Mouse (Mus musculus) lung, postnatal 14 days (tissue): ENCODE data around the gene Ube2l6.

ENCODE experiments used
- DNase-seq: peaks from one replicate; pipeline ENCODE4 v3.0.0; 2021

The Ube2l6 gene

DNA sequence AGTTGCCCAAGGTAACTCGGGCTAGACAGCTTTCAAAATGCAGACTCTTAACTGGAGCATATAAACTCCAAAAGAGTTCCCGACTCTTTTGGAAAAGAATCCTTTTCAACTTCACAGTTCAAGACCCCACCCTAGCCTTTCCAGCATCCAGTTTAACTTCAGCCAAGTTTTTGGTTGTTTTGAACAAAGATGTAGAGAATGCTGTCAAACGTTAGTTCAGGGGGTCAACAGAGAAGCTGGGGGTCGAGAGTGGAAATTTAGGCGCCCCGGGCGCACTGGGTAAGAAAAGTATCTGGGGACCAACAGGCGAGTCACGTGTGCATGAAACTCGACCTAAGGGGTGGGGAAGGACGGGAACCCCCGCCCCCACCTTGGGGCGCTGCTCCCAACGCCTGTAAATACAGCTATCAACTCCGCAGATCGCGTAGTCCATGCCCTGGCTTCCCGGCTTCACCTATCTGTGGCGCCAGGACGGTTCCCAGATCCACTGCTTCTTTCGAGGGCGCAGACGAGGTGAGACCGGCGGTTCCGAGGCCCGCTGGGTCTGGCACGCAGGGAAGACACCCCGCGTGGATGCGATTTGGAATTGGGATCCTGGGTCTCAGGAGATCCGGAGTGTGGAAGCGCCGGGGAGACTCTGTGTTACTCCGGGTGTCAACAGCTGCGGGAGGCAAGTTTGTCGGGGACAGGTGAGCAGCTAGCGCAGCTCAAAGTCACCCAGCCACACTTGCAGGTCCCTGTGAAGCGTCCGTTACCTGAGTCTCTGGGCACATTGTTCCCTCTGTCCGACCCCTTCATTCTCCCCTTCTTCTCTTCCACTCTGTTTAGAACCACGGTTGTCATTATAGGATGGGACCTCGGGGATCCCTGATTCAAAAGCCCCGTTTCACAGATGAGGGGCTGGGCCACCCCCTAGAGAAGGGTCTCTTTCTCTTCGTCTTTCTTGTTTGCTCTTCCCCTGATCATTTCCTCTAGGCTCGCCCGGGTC is 40.7 kb downstream of the Ube2l6 start:
- DNase-seq: no peak

DNA sequence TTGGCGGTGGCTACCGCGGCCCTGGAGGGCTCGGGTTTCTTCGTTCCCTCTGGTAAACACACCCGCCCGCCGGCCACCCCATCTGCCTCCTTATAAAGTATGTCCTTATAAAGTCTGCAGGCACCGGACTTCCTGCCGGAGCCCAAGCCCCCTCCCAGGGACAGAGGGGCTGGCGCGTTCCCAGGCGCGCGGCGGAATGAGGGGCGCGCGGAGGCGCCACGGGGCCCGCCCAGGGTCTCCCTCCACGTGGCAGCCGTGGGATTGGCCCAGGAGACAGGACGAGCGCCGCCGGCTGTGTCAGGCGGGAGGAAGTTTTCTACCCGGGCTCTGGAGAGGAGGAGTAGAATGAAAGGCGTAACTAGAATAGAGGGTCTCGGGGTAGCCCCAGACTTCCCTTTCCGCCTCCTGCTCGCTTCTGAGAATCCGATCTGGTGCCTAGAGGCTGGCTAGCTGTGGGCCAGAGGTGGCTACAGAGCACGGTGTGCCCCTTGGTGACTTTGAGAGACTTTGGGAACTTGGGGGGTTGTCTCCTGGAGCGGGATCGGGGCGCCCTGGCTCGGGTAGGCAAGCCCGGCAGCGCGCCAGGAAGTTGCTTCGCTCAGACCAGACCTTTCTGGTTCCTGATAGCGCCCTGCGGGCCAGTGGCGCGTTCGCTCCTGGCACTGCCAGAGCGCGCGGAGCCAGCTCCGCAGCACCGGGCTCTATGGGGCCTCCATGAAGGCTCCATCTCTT is 41.6 kb downstream of the Ube2l6 start:
- DNase-seq: peak; percentile 66

- no peak for DNase-seq
Measured at GRCm38 (mm10) chr2:84840748-84841563, 42.3 kb downstream of the Ube2l6 start.

DNA sequence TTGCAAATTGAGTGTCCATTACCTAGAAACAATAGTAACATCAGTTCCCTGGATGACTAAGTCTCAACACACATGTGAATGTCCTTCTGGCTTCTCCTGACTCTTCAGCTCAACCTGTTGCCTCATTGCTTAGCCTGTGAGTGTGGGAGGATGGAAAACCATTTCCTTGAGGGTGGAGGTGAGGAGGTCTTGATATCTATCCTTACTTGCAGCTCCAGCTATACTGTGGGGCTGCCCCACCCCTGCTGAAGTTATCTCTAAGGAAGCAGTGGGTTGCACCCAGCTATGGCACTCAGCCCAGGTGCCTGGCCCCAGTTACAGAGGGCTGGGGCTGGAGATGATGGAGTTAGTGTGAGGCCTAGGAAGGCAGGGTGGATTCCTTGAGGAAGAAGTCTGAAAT is 43.3 kb downstream of the Ube2l6 start:
- DNase-seq: no peak

DNA sequence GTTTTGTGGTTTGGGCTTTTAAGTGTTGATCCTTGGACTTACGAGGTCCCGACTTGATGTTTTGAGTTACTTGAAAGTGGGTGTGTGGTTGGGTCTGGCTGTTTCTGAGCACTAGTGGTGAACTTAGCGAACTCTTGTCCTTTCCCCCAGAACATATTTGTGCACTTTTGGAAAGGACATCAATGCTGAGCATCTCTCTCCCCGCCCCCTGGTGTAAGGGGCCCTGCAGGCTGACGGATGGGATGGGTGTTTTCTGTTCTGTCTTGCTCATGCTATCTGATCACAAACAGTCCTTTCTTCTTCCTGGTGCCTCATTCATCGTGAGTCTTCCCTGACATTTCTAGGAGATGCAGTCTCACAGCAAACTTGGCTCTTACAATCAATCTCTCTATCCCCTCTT is 45.0 kb downstream of the Ube2l6 start:
- DNase-seq: no peak

DNA sequence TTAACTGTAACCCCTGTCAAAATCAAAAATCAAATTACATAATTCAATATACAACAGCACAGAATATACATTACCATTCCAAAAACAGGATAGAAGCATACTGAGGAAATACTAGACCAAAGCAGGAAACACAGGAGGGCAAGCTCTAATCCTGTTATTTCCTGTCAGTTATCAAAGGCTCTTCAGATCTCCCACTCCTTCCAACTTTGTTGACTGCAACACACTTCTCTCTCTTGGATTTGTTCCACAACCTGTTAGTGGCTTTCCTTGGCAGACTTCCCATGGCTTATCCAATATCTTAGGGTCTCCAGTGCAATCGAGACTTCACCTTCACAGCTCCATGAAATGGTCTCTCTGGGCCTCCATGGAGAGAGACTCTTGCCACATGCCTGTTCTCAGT is 46.6 kb downstream of the Ube2l6 start:
- no peak for DNase-seq

DNA sequence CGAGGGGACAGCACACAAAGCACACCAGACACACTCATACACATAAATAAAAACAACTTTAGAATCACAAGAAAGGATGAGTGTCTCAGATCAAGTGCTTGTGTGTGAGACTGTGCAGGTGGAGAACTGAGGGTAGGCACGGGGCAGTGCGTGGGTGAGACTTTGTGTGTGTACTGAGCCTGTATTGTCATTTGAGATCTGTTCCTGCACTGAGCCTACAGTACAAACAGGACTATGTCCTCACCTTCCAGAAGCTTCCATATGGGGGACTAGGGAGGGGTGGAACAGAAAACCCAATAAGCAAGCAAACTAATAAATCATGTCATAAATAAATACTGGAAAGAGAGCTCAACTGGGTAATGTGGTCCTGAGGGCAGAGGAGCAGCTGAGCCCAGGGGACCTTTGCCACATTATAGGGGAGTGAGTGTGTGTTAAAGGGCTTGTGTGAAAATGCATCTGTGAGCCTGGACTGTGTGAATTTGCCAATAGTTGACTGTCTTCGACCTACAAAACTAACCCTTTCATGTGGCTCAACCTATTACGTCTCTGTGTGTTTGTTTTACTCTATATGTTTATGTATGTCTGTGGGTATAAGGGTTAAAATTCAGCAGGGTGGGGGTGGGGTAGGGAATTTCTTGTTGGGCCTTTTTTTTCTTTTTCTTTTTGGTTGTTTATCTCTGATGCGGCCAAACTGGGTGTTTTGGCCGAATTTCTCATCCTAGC is 51.9 kb downstream of the Ube2l6 start:
- no peak for DNase-seq

DNA sequence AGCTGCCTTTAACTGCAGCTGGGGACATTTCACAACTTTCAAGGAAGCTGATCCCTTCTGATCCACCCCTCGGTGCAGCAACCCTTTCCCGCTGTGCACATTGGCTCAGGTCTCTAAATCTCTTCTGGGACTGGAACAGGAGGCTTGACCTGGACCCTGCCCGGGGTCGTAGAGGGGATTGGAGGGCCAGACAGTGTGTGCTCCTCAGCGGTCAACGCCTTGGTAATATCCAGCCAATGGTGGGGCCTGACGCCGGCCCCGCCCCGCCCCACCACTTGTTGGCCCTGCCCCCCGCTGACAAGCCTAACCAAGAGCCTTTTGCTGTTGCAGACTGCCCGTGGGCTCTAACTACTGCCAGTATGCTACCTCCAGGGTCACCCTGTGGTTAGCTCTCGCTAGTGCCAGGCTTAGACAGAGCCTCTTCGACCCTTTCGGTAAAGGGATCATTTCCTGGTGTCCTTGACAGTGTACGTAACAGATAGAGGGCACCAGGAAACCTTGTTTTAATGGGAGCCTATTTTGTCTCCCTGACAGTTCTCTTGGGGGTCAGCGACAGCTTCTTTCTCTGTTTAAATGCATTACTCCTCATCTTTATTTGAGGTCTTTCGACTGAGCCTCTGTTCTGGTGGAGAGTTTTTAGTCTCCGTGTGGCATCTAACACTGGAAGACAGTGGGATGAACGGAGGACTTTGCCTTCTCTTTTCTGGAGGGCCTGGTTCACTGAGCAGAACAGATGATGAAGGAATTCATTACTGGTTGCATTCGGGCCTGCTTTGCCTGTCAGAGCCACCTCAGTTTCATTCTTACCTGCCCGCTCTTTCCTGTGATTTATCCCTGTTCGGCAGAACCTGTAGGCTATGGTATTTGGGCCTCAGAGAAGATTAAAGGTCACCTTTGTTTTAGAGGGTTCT is 52.8 kb downstream of the Ube2l6 start:
- peak; percentile 66 for DNase-seq

DNA sequence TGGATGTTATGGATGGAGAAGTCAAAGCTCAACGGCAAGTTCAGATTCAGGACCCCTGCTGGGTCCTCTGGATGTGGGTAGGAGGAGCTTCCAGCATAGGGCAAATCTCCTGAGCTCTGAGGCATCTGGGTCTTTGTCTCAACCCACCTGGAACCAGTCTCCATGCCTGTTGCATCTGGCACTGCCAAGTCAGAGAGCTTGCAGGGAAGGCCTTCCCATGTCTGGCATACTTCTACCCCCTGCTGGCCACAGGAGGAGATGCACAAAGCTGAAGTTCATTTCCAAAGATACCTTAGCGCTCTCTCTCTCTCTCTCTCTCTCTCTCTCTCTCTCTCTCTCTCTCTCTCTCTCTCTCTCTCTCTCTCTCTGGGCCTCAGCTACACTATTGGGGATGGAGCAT is 57.1 kb downstream of the Ube2l6 start:
- peak; percentile 58 for DNase-seq

DNA sequence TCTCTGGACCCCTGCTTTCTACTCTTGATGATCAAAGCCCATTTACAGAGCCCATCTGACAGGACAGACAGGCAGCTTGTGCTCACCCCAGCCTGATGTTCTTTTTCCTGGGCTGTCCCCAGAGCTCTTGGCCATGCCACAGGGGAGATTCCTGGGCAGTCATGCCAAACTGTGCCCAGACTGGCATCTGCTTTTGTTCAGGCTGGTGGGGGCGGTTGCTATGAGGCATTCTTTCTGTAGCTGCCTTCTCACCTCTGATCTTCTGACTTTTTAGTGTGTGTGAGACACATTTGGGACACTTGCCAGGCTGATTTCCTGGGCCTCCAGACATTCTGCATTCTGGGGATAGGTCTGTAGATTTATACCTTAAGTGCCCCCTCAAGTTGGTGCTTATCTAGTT is 59.9 kb downstream of the Ube2l6 start:
- no peak for DNase-seq
